36 mouse cellular contexts compared by ENCODE assay signal in the genomic region with DNA sequence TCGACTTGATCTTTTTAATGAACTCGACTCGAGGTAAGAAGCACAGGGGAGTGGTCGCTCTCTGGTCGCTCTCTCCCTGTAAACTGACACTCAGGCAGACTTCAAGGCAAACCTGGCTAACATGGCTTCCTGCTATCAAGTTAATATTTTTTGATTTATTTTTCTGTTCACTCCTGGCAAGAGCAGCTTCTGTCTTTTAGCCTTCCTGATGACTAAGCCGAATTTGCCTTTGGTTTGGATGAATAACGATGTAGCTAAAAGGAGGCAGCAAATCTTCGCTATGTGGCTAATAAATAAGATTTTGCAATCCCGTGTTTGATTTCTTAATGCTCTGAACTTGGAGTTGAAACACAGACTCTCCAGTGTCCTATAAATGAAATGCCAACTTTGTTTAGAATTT. TPM values are rescaled to one million over a fixed set of nuclear protein-coding genes. Genes with fewer than 3 reads are reported as not detected.
DNase-seq lines count a peak whose midpoint lies in the region; ATAC-seq and TF ChIP-seq lines count a peak whose summit lies in the region.
"Had no signal": no experiment of that assay in that cellular context is flagged by ENCODE, and none has a peak within 500 bp of the region (broad histone marks: within the 10 kb centered on the region; RNA-seq: fewer than 3 reads in every experiment).

No protein-coding gene starts in this region.

- intact Hi-C loops in gastrocnemius, adult 2 months (cut with DNase I): no loop called here

- DNase-seq in gastrocnemius, adult 2 months: no peak
- DNase-seq in gastrocnemius, postnatal 10 days: no peak
- DNase-seq in kidney, postnatal 0 days (ENCODE audit: low spot score): peak; percentile 53
- DNase-seq in kidney, postnatal 4 days: no peak
- DNase-seq in thymus, postnatal 4 days: no peak
- DNase-seq: adrenal gland, postnatal 36 days; B cell, adult 2 months; cerebellum, adult 8-10 months; cerebellum, postnatal 25 days; kidney, adult 2 months; kidney, postnatal 10 days; liver, embryonic 13.5 days; lung, adult 18-20 months; lung, postnatal 4 days; thymus, postnatal 14 days had no signal

- H3K27ac ChIP-seq in gastrocnemius, adult 2 months: peak overlapping the region; percentile 31; the same call in 1 of the 2 replicates
- H3K27ac ChIP-seq in kidney, postnatal 0 days: no peak overlapping the region
- no peak overlapping the region for H3K27ac ChIP-seq in stomach, embryonic 16.5 days (ENCODE audit: low read length)
- H3K27ac ChIP-seq: forebrain, embryonic 10.5 days; forebrain, embryonic 15.5 days; heart, embryonic 15.5 days; hindbrain, postnatal 0 days; liver, embryonic 13.5 days; midbrain, embryonic 13.5 days; neural tube, embryonic 13.5 days had no signal

- H3K9me3 ChIP-seq in kidney, postnatal 0 days (replicated peaks; ENCODE audit: low read length): no peaks in the 10 kb centered on the region
- H3K9me3 ChIP-seq in stomach, embryonic 16.5 days (replicated peaks; ENCODE audit: control insufficient read depth, low read length): no peaks in the 10 kb centered on the region
- H3K9me3 ChIP-seq: forebrain, embryonic 10.5 days; forebrain, embryonic 15.5 days; heart, embryonic 15.5 days; liver, embryonic 13.5 days; megakaryocyte, embryonic 14.5 days; midbrain, embryonic 13.5 days; neural tube, embryonic 13.5 days had no signal

- no peaks in the 10 kb centered on the region for H3K27me3 ChIP-seq in kidney, postnatal 0 days (ENCODE audit: insufficient read depth, low read length)
- no peaks in the 10 kb centered on the region for H3K27me3 ChIP-seq in stomach, embryonic 16.5 days (ENCODE audit: control insufficient read depth, insufficient read depth, low read length)
- H3K27me3 ChIP-seq: forebrain, embryonic 15.5 days; heart, embryonic 15.5 days; liver, embryonic 13.5 days; midbrain, embryonic 13.5 days; neural tube, embryonic 13.5 days had no signal

- TF ChIP-seq CTCF in gastrocnemius, adult 2 months (IDR thresholded peaks at IDR 0.05): no peak
- TF ChIP-seq CTCF in kidney, postnatal 0 days (IDR thresholded peaks at IDR 0.05; ENCODE audit: low read depth): no peak

- ATAC-seq in kidney, postnatal 0 days (replicated peaks; ENCODE audit: low FRiP score, low read depth): no peak
- ATAC-seq in granulocyte monocyte progenitor cell, adult 5-6 weeks (replicated peaks; ENCODE audit: poor library complexity, severe bottlenecking): peak; percentile 25; the same call in 1 of the 2 replicates
- ATAC-seq in stomach, embryonic 16.5 days (ENCODE audit: insufficient read depth, low FRiP score): no peak
- ATAC-seq: forebrain, embryonic 15.5 days; hindbrain, postnatal 0 days; lung, postnatal 0 days; midbrain, embryonic 13.5 days had no signal

- H3K4me2 ChIP-seq in kidney, postnatal 0 days (ENCODE audit: low read length): no peak overlapping the region
- H3K4me2 ChIP-seq in stomach, embryonic 16.5 days (ENCODE audit: low read depth, low read length): peak overlapping the region; percentile 16; the same call in 1 of the 2 replicates
- H3K4me2 ChIP-seq: forebrain, embryonic 15.5 days; heart, embryonic 15.5 days; liver, embryonic 13.5 days; midbrain, embryonic 13.5 days; neural tube, embryonic 13.5 days had no signal

- H3K4me1 ChIP-seq in kidney, postnatal 0 days (replicated peaks; ENCODE audit: insufficient read depth, low read length): no peaks in the 10 kb centered on the region
- H3K4me1 ChIP-seq in stomach, embryonic 16.5 days (ENCODE audit: control insufficient read depth, insufficient read depth, low read length): no peaks in the 10 kb centered on the region
- H3K4me1 ChIP-seq: forebrain, embryonic 15.5 days; heart, embryonic 15.5 days; liver, embryonic 13.5 days; midbrain, embryonic 13.5 days; neural tube, embryonic 13.5 days had no signal

- 23% methylated on average over 9 of the region's 9 CpGs for WGBS in kidney, postnatal 0 days
- WGBS in stomach, embryonic 16.5 days: 35% methylated on average over 9 of the region's 9 CpGs

- peak overlapping the region; percentile 35; the same call in 1 of the 2 replicates for H3K4me3 ChIP-seq in gastrocnemius, adult 2 months
- H3K4me3 ChIP-seq in kidney, postnatal 0 days (replicated peaks; ENCODE audit: low read depth, low read length): no peak overlapping the region
- H3K4me3 ChIP-seq in stomach, embryonic 16.5 days (replicated peaks; ENCODE audit: low read length): no peak overlapping the region
- H3K4me3 ChIP-seq: forebrain, embryonic 10.5 days; forebrain, embryonic 15.5 days; heart, embryonic 15.5 days; liver, embryonic 13.5 days; megakaryocyte, embryonic 14.5 days; midbrain, embryonic 13.5 days; neural tube, embryonic 13.5 days had no signal

- no peaks in the 10 kb centered on the region for H3K36me3 ChIP-seq in kidney, postnatal 0 days (ENCODE audit: insufficient read depth, low read length)
- no peaks in the 10 kb centered on the region for H3K36me3 ChIP-seq in stomach, embryonic 16.5 days (ENCODE audit: control insufficient read depth, insufficient read depth, low read length)
- H3K36me3 ChIP-seq: forebrain, embryonic 10.5 days; forebrain, embryonic 15.5 days; heart, embryonic 15.5 days; liver, embryonic 13.5 days; midbrain, embryonic 13.5 days; neural tube, embryonic 13.5 days had no signal

- no peak overlapping the region for H3K9ac ChIP-seq in kidney, postnatal 0 days (ENCODE audit: low read depth, low read length)
- H3K9ac ChIP-seq in stomach, embryonic 16.5 days (ENCODE audit: low read length): no peak overlapping the region
- H3K9ac ChIP-seq: forebrain, embryonic 15.5 days; heart, embryonic 15.5 days; liver, embryonic 13.5 days; midbrain, embryonic 13.5 days; neural tube, embryonic 13.5 days had no signal

RNA-seq across cellular contexts. Expression of gene Arl14, which starts 27.7 kb away (rescaled TPM):
- not detected for total RNA-seq in gastrocnemius, adult 2 months (2021)
- not detected for total RNA-seq in gastrocnemius, postnatal 10 days (2021)
- 0.22 TPM in 1 of 2 replicates, not detected in the other for polyA plus RNA-seq in kidney, postnatal 0 days (2015; fragmentation: Nextera tagmentation; extraction: Ambion mirVana)
- total RNA-seq in granulocyte monocyte progenitor cell, adult 5-6 weeks (2014; fragmentation: Nextera tagmentation): not detected in 2 replicates
- total RNA-seq in granulocyte monocyte progenitor cell, adult 5-6 weeks (2017): not detected in 2 replicates
- 19.0 and 20.5 TPM in 2 replicates for polyA plus RNA-seq in stomach, embryonic 16.5 days (2015; fragmentation: Nextera tagmentation; extraction: Ambion mirVana)
- total RNA-seq: adrenal gland, adult 18-20 months; adrenal gland, postnatal 36 days; gastrocnemius, adult 18-20 months; gastrocnemius, postnatal 4 days; heart, postnatal 25 days; hindbrain, postnatal 0 days; layer of hippocampus, adult 18-20 months; layer of hippocampus, postnatal 25 days; left cerebral cortex, adult 8-10 months; left cerebral cortex, postnatal 36 days had no signal
- polyA plus RNA-seq: forebrain, embryonic 10.5 days; forebrain, embryonic 15.5 days; frontal cortex, adult 2 months; heart, embryonic 15.5 days; hindbrain, embryonic 11.5 days; hindbrain, postnatal 0 days; kidney, adult 2 months; limb, embryonic 14.5 days; liver, embryonic 13.5 days; midbrain, embryonic 13.5 days; neural tube, embryonic 13.5 days had no signal
